Mouse (Mus musculus) neutrophil, adult 83 days (primary cell): ENCODE results near the gene Gm20379. TPM values are rescaled to one million over a fixed set of nuclear protein-coding genes. Genes with fewer than 3 reads are reported as not detected.

ENCODE experiments used
- total RNA-seq, 2 experiments: library from RNA; stranded (reverse); gene quantifications; one replicate each; pipeline ENCODE4 v1.2.4; 2023

Gene Gm20379
- total RNA-seq: not detected

GRCm38 (mm10) chr13:92305680-92306079 is at the start of gene Gm20379:
Gene Gm20379, plus strand, starts transcription at chr13:92305980.

GRCm38 (mm10) chr13:92354456-92355271 is 48.9 kb downstream of the Gm20379 start, which contains the start of the genes Dhfr and Msh3:
Gene Dhfr, plus strand, starts transcription at chr13:92354726.
Gene Msh3, minus strand, starts transcription at chr13:92355003.

Other genes with a start within 250 kb of the Gm20379 start
- gene Rasgrf2, start 174.3 kb upstream of the Gm20379 start, total RNA-seq: 1 to 10 TPM; 1.3 to 3.7 TPM
- 1 to 10 TPM; 4.4 TPM for gene Dhfr, start 48.7 kb downstream of the Gm20379 start, total RNA-seq
- gene Msh3, start 49.0 kb downstream of the Gm20379 start, total RNA-seq: 10 to 100 TPM; 16.2 to 16.5 TPM
- gene Ankrd34b, start 119.9 kb downstream of the Gm20379 start, total RNA-seq: not detected
- 1 to 10 TPM; 3.4 to 3.8 TPM for gene Fam151b, start 178.0 kb downstream of the Gm20379 start, total RNA-seq
- gene Zfyve16, start 224.9 kb downstream of the Gm20379 start, total RNA-seq: 10 to 100 TPM; 15.0 to 16.1 TPM